Mouse (Mus musculus) ES-E14 (cell line): ENCODE results near the gene Prx.

Experiments
- MAFK ChIP-seq: IDR thresholded peaks from 2 replicates; pipeline ENCODE4 v1.6.1; 2014; ENCODE audit warnings: mild to moderate bottlenecking, low read depth, low read length, inconsistent platforms; ENCODE audit not compliant: insufficient read depth
- ZNF384 ChIP-seq: IDR thresholded peaks from 2 replicates; pipeline ENCODE4 v1.6.1; 2012; ENCODE audit warnings: low read depth, low read length, inconsistent platforms

- TF ChIP-seq MAFK: no peak
- 0 out of 2 replicates have a peak, but pooled peaks have one; percentile 55 for TF ChIP-seq ZNF384
Measured at GRCm38 (mm10) chr7:27455273-27455672, 43.9 kb upstream of the Prx start.
